Mouse (Mus musculus): Measurements from ENCODE around the gene Srgap2. TPM values are rescaled to one million over a fixed set of nuclear protein-coding genes. Genes with fewer than 3 reads are reported as not detected.

Srgap2 gene
- polyA plus RNA-seq, 1 experiment = 188 TPM

- no peak for TF ChIP-seq CTCF (IDR thresholded peaks at IDR 0.05; ENCODE audit: low read depth, low read length)
- TF ChIP-seq POLR2A (IDR thresholded peaks at IDR 0.05; ENCODE audit: borderline replicate concordance, low read depth, low read length) = no peak
- H3K27ac ChIP-seq (ENCODE audit: insufficient read depth, low read depth, low read length) = no peak overlapping the region
- peaks cover 21% of the 10 kb centered on the region for H3K4me1 ChIP-seq (ENCODE audit: control insufficient read depth, insufficient read depth, low read length)
- H3K4me3 ChIP-seq (ENCODE audit: insufficient read depth, low read length) = no peak overlapping the region
Observed at GRCm38 (mm10) chr1:131242956-131243355, 284.2 kb downstream of the Srgap2 start.

- Histone ChIP-seq H3K4me3 (ENCODE audit: insufficient read depth, low read length) (no peak overlapping the region), H3K4me1 (ENCODE audit: control insufficient read depth, insufficient read depth, low read length) (peaks cover 18% of the 10 kb centered on the region), H3K27ac (ENCODE audit: insufficient read depth, low read depth, low read length) (no peak overlapping the region)
- TF ChIP-seq CTCF (IDR thresholded peaks at IDR 0.05; ENCODE audit: low read depth, low read length) (no peak), POLR2A (IDR thresholded peaks at IDR 0.05; ENCODE audit: borderline replicate concordance, low read depth, low read length) (no peak)
Observed at GRCm38 (mm10) chr1:131239576-131240193, 287.5 kb downstream of the Srgap2 start.

GRCm38 (mm10) chr1:131238931-131239381, 288.2 kb downstream of the Srgap2 start:
- Histone ChIP-seq H3K4me1 (ENCODE audit: control insufficient read depth, insufficient read depth, low read length) (peaks cover 23% of the 10 kb centered on the region), H3K4me3 (ENCODE audit: insufficient read depth, low read length) (no peak overlapping the region), H3K27ac (ENCODE audit: insufficient read depth, low read depth, low read length) (0 out of 2 replicates have a peak overlapping the region, but pooled peaks have one; percentile 7)
- TF ChIP-seq CTCF (IDR thresholded peaks at IDR 0.05; ENCODE audit: low read depth, low read length) (no peak), POLR2A (IDR thresholded peaks at IDR 0.05; ENCODE audit: borderline replicate concordance, low read depth, low read length) (no peak)

GRCm38 (mm10) chr1:131236077-131236476, 291.1 kb downstream of the Srgap2 start:
- Histone ChIP-seq H3K27ac (ENCODE audit: insufficient read depth, low read depth, low read length) (no peak overlapping the region), H3K4me1 (ENCODE audit: control insufficient read depth, insufficient read depth, low read length) (peaks cover 23% of the 10 kb centered on the region), H3K4me3 (ENCODE audit: insufficient read depth, low read length) (no peak overlapping the region)
- TF ChIP-seq POLR2A (IDR thresholded peaks at IDR 0.05; ENCODE audit: borderline replicate concordance, low read depth, low read length) = no peak
- TF ChIP-seq CTCF (IDR thresholded peaks at IDR 0.05; ENCODE audit: low read depth, low read length) = no peak

Other genes starting within 250 kb of the Srgap2 start
- gene Ikbke, start 247.7 kb downstream of the Srgap2 start, polyA plus RNA-seq (2012; ENCODE audit: insufficient read depth, insufficient read length, missing spikeins) = 194 and 227 TPM in 2 replicates
- gene Fam72a, start 551 bp upstream of the Srgap2 start, polyA plus RNA-seq (2012; ENCODE audit: insufficient read depth, insufficient read length, missing spikeins) = 3.0 and 4.2 TPM in 2 replicates
- gene Avpr1b, start 71.9 kb upstream of the Srgap2 start, polyA plus RNA-seq (2012; ENCODE audit: insufficient read depth, insufficient read length, missing spikeins) = not detected in 2 replicates
- gene Ctse, start 111.0 kb upstream of the Srgap2 start, polyA plus RNA-seq (2012; ENCODE audit: insufficient read depth, insufficient read length, missing spikeins) = 1.1 and 1.7 TPM in 2 replicates
- 115 and 157 TPM in 2 replicates for gene Rab7b, start 161.3 kb upstream of the Srgap2 start, polyA plus RNA-seq (2012; ENCODE audit: insufficient read depth, insufficient read length, missing spikeins)
- gene Slc26a9, start 216.7 kb upstream of the Srgap2 start, polyA plus RNA-seq (2012; ENCODE audit: insufficient read depth, insufficient read length, missing spikeins) = not detected in 2 replicates

Data from bone marrow macrophage, adult 2 months (primary cell).